Mouse (Mus musculus): Measurements from ENCODE around the gene Pcsk5.

The Pcsk5 gene

GRCm38 (mm10) chr19:17837471-17837859 is at the start of gene Pcsk5:
Pcsk5 (minus strand) TSS chr19:17837632.
- peak; percentile 43 to 69 for DNase-seq (ENCODE audit: low spot score in 2 of 2)

GRCm38 (mm10) chr19:17875804-17876203 is 38.4 kb upstream of the Pcsk5 start:
- no peak for DNase-seq (ENCODE audit: low spot score in 2 of 2)

- DNase-seq (ENCODE audit: low spot score in 2 of 2): no peak
Observed at GRCm38 (mm10) chr19:17874388-17874787, 37.0 kb upstream of the Pcsk5 start.

- no peak for DNase-seq (ENCODE audit: low spot score in 2 of 2)
Observed at GRCm38 (mm10) chr19:17873755-17874154, 36.3 kb upstream of the Pcsk5 start.

- no peak for DNase-seq (ENCODE audit: low spot score in 2 of 2)
Observed at GRCm38 (mm10) chr19:17866317-17866891, 29.0 kb upstream of the Pcsk5 start.

- DNase-seq (ENCODE audit: low spot score in 2 of 2): no peak
Observed at GRCm38 (mm10) chr19:17860351-17861014, 23.1 kb upstream of the Pcsk5 start.

- no peak for DNase-seq (ENCODE audit: low spot score in 2 of 2)
Observed at GRCm38 (mm10) chr19:17856741-17857140, 19.3 kb upstream of the Pcsk5 start.

- no peak for DNase-seq (ENCODE audit: low spot score in 2 of 2)
Observed at GRCm38 (mm10) chr19:17848417-17848816, 11.0 kb upstream of the Pcsk5 start.

GRCm38 (mm10) chr19:17845967-17846366 is 8.5 kb upstream of the Pcsk5 start:
- no peak for DNase-seq (ENCODE audit: low spot score in 2 of 2)

GRCm38 (mm10) chr19:17841586-17841985 is 4.2 kb upstream of the Pcsk5 start:
- DNase-seq (ENCODE audit: low spot score in 2 of 2): no peak

- no peak for DNase-seq (ENCODE audit: low spot score in 2 of 2)
Observed at GRCm38 (mm10) chr19:17839856-17840255, 2.4 kb upstream of the Pcsk5 start.

- DNase-seq (ENCODE audit: low spot score in 2 of 2): peak; percentile 7 to 14
Observed at GRCm38 (mm10) chr19:17836566-17837470, 614 bp downstream of the Pcsk5 start.

GRCm38 (mm10) chr19:17835681-17836565 is 1.5 kb downstream of the Pcsk5 start:
- DNase-seq (ENCODE audit: low spot score in 2 of 2): peak; percentile 5 to 6

- no peak for DNase-seq (ENCODE audit: low spot score in 2 of 2)
Observed at GRCm38 (mm10) chr19:17834894-17835293, 2.5 kb downstream of the Pcsk5 start.

- DNase-seq (ENCODE audit: low spot score in 2 of 2): no peak
Observed at GRCm38 (mm10) chr19:17831376-17831775, 6.1 kb downstream of the Pcsk5 start.

GRCm38 (mm10) chr19:17828414-17828813 is 9.0 kb downstream of the Pcsk5 start:
- DNase-seq (ENCODE audit: low spot score in 2 of 2): no peak

- no peak for DNase-seq (ENCODE audit: low spot score in 2 of 2)
Observed at GRCm38 (mm10) chr19:17826694-17827093, 10.7 kb downstream of the Pcsk5 start.

GRCm38 (mm10) chr19:17820046-17820445 is 17.4 kb downstream of the Pcsk5 start:
- no peak for DNase-seq (ENCODE audit: low spot score in 2 of 2)

GRCm38 (mm10) chr19:17819081-17819480 is 18.4 kb downstream of the Pcsk5 start:
- DNase-seq (ENCODE audit: low spot score in 2 of 2): peak; percentile 8 to 12

- DNase-seq (ENCODE audit: low spot score in 2 of 2): no peak
Observed at GRCm38 (mm10) chr19:17815062-17815461, 22.4 kb downstream of the Pcsk5 start.

GRCm38 (mm10) chr19:17813449-17813990 is 23.9 kb downstream of the Pcsk5 start:
- no peak for DNase-seq (ENCODE audit: low spot score in 2 of 2)

Measured in frontal cortex, postnatal 14 days (tissue).